Mouse (Mus musculus) thymus, adult 2 months (tissue): ENCODE measurements at regions not wholly inside any gene's neighbourhood (a gene's known extent, or its start where the extent isn't known, plus 50 kb on each side); places are given as distances from the start of the nearest gene placed in this dataset.

Experiments
- DNase-seq: peaks from one replicate; pipeline ENCODE4 v3.0.0; 2021
- H3K27ac ChIP-seq: fragments of 200-500 bp; 2 replicates; pipeline ENCODE4 v1.5.1; 2012; ENCODE audit warnings: low read length, control low read depth; ENCODE audit not compliant: control insufficient read depth, insufficient read depth
- H3K27me3 ChIP-seq: fragments of 200-500 bp; 2 replicates; pipeline ENCODE4 v1.6.1; 2012; ENCODE audit warnings: mild to moderate bottlenecking, low read length, moderate library complexity, mixed read lengths; ENCODE audit not compliant: control insufficient read depth, insufficient read depth
- H3K36me3 ChIP-seq: fragments of 200-500 bp; 2 replicates; pipeline ENCODE4 v1.6.1; 2012; ENCODE audit warnings: mild to moderate bottlenecking, low read length, moderate library complexity; ENCODE audit not compliant: control insufficient read depth, insufficient read depth
- H3K4me1 ChIP-seq: fragments of 200-500 bp; replicated peaks from 2 replicates; pipeline ENCODE4 v1.6.1; 2012; ENCODE audit warnings: low read length; ENCODE audit not compliant: control insufficient read depth, insufficient read depth
- H3K4me3 ChIP-seq: fragments of 200-500 bp; 2 replicates; pipeline ENCODE4 v1.5.1; 2012; ENCODE audit warnings: mild to moderate bottlenecking, low read length, control low read depth, moderate library complexity; ENCODE audit not compliant: control insufficient read depth, insufficient read depth
- CTCF ChIP-seq: fragments of 200-500 bp; IDR thresholded peaks from 2 replicates; pipeline ENCODE4 v1.5.1; 2012; ENCODE audit warnings: mild to moderate bottlenecking, control low read depth, low read length, moderate library complexity, borderline replicate concordance; ENCODE audit not compliant: control insufficient read depth, poor library complexity, insufficient read depth; ENCODE audit errors: extremely low read depth
- POLR2A ChIP-seq: fragments of 200-500 bp; IDR thresholded peaks from 2 replicates; pipeline ENCODE4 v1.6.1; 2012; ENCODE audit warnings: mild to moderate bottlenecking, low read length, control low read depth, moderate library complexity; ENCODE audit not compliant: control insufficient read depth, poor library complexity, insufficient read depth; ENCODE audit errors: extremely low read depth
- WGBS: fragments of 180-500 bp; shearing (Covaris S2); methylation state at CpG from one replicate; pipeline ENCODE4 v1.1.7; 2018; 5-methylcytosine and 5-hydroxymethylcytosine counted together

DNA sequence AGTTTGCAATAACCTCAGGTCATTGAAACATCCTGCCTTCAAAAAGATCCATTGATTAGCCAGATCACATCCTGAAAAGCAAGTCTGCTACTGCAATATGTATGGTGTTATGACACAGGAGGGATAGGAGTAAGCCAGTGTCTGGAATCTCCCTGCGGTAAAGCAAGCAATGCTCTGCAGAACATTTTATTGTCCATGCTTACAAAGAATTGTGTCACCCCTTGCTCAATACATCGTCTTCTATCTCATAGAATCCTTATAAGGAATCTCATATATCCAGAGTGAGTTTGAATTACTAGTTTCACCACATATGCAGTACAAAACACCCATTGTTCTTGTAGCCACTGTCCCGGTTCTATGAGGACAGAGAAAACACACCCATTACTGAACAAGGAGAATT is 162.1 kb upstream of the Usp25 start:
- no peak for DNase-seq
- no peak for TF ChIP-seq CTCF
- Histone ChIP-seq H3K27ac (no peak overlapping the region), H3K4me1 (no peaks in the 10 kb centered on the region), H3K36me3 (no peaks in the 10 kb centered on the region), H3K27me3 (no peaks in the 10 kb centered on the region), H3K4me3 (no peak overlapping the region)
- WGBS: 95% methylated on average over 3 of the region's 3 CpGs

DNA sequence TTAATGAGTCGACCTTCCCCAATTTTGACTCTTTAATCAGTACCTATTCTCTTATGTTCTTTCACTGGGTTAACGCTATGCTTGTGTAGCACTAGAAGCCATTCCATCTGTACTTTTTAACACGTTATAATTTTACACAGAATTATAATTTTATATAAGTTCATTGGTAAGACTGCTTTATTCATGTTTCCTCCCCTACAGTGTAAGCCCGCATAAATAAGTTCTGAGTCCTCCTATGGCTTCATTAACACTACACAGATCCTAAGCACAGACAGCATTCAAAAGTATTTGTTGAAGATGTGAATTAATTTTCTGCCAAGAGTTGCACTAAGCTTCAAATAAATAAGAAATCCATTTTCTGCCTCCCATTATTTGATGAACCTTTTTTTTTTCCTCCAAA is 176.1 kb upstream of the Usp25 start:
- H3K4me1 ChIP-seq: no peaks in the 10 kb centered on the region

DNA sequence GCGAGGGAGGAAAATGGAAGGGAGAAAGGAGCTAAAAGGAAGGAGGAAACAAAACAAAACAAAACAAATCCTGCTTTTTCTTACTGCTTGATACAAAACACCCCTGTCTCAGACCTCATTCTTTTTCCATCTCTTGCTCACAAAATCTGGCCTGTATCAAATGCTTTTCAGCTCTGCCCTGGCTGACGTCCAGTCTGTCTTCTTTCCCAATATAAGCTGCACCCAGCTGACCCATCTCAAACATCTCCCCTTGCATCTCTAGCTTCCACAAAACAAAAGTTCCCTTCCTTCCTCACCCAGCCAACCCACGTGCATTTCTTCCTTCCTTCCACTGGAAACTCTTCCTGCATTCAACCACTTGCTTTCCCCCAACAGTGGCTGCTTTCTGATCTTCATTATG is 183.1 kb upstream of the Usp25 start:
- Histone ChIP-seq H3K36me3 (no peaks in the 10 kb centered on the region), H3K4me3 (no peak overlapping the region), H3K27ac (no peak overlapping the region), H3K4me1 (no peaks in the 10 kb centered on the region), H3K27me3 (no peaks in the 10 kb centered on the region)
- DNase-seq: no peak
- TF ChIP-seq POLR2A (no peak), CTCF (no peak)
- WGBS: 65% methylated on average over 3 of the region's 3 CpGs

More for the DNA sequence above, 176.1 kb upstream of the Usp25 start:
- Histone ChIP-seq H3K36me3 (no peaks in the 10 kb centered on the region), H3K4me3 (no peak overlapping the region), H3K27ac (no peak overlapping the region), H3K27me3 (no peaks in the 10 kb centered on the region)
- TF ChIP-seq CTCF (no peak), POLR2A (no peak)
- no peak for DNase-seq
- 97% methylated on average over 4 of the region's 4 CpGs for WGBS

DNA sequence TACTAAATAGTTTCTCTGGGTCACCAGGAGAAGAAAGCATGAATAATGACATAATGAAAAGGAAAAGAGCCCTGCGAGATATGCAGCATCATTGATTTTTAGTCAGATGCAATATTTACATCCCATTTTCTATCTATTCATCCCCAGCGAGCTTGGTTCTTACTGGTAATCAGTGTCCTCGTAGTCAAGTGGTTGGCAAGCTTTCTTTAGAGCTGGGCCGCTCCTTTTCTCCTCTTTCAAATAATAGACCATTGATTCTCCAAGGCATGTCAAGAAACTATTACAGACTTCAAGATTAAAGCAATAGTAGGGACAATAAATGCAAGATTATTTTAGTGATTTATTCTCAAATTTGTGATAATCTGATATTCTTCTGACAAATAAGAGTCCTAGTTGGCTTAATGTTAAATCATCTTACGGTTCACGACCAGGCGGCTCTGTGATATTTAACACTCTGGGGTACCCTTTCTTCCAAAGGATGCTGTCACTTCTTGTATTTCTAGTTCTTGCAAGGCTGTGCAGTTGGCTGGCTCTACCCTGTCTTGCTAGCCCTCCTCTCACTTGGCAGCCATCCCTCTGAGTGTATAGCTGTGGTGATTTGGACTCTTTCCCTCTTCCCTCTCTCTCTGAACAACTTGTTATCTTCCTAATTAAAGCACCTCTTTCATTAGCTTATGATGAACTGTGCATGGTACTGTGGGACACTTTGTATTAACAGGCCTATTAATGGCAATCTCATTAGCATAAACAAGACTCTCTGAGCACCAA is 185.6 kb upstream of the Usp25 start:
- DNase-seq: no peak
- TF ChIP-seq CTCF: no peak
- no peak for TF ChIP-seq POLR2A
- Histone ChIP-seq H3K27me3 (no peaks in the 10 kb centered on the region), H3K4me1 (no peaks in the 10 kb centered on the region), H3K27ac (no peak overlapping the region), H3K4me3 (no peak overlapping the region), H3K36me3 (no peaks in the 10 kb centered on the region)
- whole genome bisulfite sequencing: 95% methylated on average over 7 of the region's 7 CpGs

DNA sequence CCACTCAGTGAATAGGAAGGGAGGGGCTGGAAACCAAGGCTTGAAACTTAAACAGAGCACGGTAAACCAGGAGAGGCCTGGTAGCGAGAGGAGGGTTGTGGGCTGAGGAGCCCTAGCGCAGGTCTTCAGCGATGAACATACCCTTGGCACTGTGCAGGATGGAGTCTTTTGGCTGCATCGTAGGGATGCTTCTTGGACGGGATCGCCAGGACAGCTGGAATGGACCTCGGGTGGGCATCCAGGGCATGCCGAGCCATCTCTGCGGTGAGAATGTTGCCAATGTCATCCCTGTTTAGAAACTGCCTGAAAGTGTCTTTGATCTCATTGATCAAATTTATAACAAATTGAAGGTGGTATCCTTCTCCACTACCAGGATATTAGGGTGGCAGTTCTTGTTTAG is 192.2 kb upstream of the Usp25 start:
- Histone ChIP-seq H3K4me3 (no peak overlapping the region), H3K27me3 (no peaks in the 10 kb centered on the region), H3K4me1 (no peaks in the 10 kb centered on the region), H3K27ac (no peak overlapping the region), H3K36me3 (no peaks in the 10 kb centered on the region)
- WGBS: 98% methylated on average over 10 of the region's 10 CpGs
- no peak for TF ChIP-seq CTCF
- TF ChIP-seq POLR2A: no peak
- DNase-seq: no peak

DNA sequence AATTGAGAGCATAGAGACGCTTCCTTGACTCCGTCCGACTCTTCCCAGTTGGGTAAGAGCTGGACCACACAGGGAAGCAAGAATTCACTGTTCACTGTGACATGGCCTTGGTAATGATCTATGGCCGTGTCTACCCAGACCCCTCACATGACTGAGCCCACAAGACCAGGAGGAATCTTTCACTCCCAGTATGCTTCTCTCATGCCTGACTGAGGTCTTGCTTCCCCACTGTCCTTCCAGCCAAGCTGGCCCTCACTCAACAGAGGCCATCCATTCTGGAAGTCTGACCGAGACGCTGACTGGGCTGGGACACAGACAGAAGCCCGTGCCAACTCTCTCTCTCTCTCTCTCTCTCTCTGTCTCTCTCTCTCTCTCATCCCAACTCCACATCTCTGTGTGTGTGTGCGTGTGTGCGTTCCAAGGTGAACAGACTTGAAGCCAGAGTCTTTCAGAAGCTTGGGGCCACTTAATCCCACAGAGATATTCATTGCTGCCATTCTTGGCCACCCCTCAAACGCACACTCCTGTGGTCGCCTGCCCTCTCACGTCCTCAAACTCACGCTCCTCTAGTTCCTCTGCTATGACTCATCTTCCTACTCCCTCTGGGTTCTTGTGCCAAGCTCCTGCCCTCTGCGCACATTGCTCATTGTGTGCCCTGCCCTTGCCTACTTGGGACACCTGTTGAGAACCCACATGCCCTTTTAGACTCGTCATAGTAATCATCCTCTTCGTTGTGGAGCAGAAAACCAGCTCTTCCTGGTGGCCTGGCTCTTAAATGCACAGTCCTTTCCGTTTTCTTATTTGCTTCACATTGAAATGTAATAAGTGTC is 197.2 kb upstream of the Usp25 start:
- no peak for TF ChIP-seq POLR2A
- no peaks in the 10 kb centered on the region for H3K36me3 ChIP-seq
- 78% methylated on average over 17 of the region's 17 CpGs for WGBS
- no peak overlapping the region for H3K27ac ChIP-seq
- H3K4me1 ChIP-seq: no peaks in the 10 kb centered on the region
- H3K27me3 ChIP-seq: no peaks in the 10 kb centered on the region
- DNase-seq: no peak
- H3K4me3 ChIP-seq: no peak overlapping the region
